11 mouse cellular contexts compared by ENCODE assay signal in genomic region chr9:29220493-29220892, GRCm38 (mm10).
DNase-seq lines count a peak whose midpoint lies in the region; ATAC-seq and TF ChIP-seq lines count a peak whose summit lies in the region.
"Had no signal": no experiment of that assay in that cellular context is flagged by ENCODE, and none has a peak within 500 bp of the region (broad histone marks: within the 10 kb centered on the region; RNA-seq: fewer than 3 reads in every experiment).

No protein-coding gene starts in this region.

- no peaks in the 10 kb centered on the region for H3K4me1 ChIP-seq in liver, embryonic 12.5 days
- H3K4me1 ChIP-seq: liver, embryonic 15.5 days had no signal

- H3K4me2 ChIP-seq in liver, embryonic 12.5 days = no peak overlapping the region
- H3K4me2 ChIP-seq: liver, embryonic 15.5 days had no signal

- no peaks in the 10 kb centered on the region for H3K36me3 ChIP-seq in liver, embryonic 12.5 days
- H3K36me3 ChIP-seq: liver, embryonic 15.5 days had no signal

- no peak overlapping the region for H3K9ac ChIP-seq in liver, embryonic 12.5 days
- H3K9ac ChIP-seq: liver, embryonic 15.5 days had no signal

- 44% methylated on average over 11 of the region's 11 CpGs for WGBS in liver, embryonic 12.5 days (ENCODE audit: insufficient replicate concordance)

- H3K9me3 ChIP-seq in liver, embryonic 12.5 days (replicated peaks) = no peaks in the 10 kb centered on the region
- H3K9me3 ChIP-seq: liver, embryonic 15.5 days had no signal

- TF ChIP-seq CTCF in gastrocnemius, adult 2 months (IDR thresholded peaks at IDR 0.05) = no peak
- TF ChIP-seq CTCF in left cerebral cortex, adult 2 months (IDR thresholded peaks at IDR 0.05) = no peak

- no peak for ATAC-seq in liver, embryonic 12.5 days
- no peak for ATAC-seq in CD4-positive, CD25-positive, alpha-beta regulatory T cell, adult 4 months
- ATAC-seq: intestine, postnatal 0 days had no signal

- intact Hi-C loops in gastrocnemius, adult 2 months (cut with DNase I) = no loop called here
- intact Hi-C loops in left cerebral cortex, adult 2 months (cut with DNase I) = no loop called here

- H3K27ac ChIP-seq in gastrocnemius, adult 2 months = no peak overlapping the region
- peak overlapping the region; percentile 44; the same call in 1 of the 2 replicates for H3K27ac ChIP-seq in left cerebral cortex, adult 2 months
- H3K27ac ChIP-seq in liver, embryonic 12.5 days = no peak overlapping the region
- H3K27ac ChIP-seq: liver, embryonic 15.5 days had no signal

- H3K4me3 ChIP-seq in gastrocnemius, adult 2 months = no peak overlapping the region
- H3K4me3 ChIP-seq in left cerebral cortex, adult 2 months = no peak overlapping the region
- H3K4me3 ChIP-seq in liver, embryonic 12.5 days = no peak overlapping the region
- H3K4me3 ChIP-seq: liver, embryonic 15.5 days had no signal

- DNase-seq in gastrocnemius, adult 2 months = peak; percentile 44
- DNase-seq in gastrocnemius, postnatal 4 days (ENCODE audit: low spot score in 2 of 2) = no peak
- DNase-seq in Muller cell, postnatal 12 days (ENCODE audit: inconsistent ontology term) = peak; percentile 81
- peak; percentile 97 for DNase-seq in cerebellum, postnatal 25 days
- peak; percentile 28 to 33 for DNase-seq in left cerebral cortex, adult 2 months (ENCODE audit: extremely low spot score in 1 of 2, low spot score in 2 of 2)
- DNase-seq in adrenal gland, postnatal 14 days = no peak
- DNase-seq: thymus, adult 18-20 months had no signal

- no peaks in the 10 kb centered on the region for H3K27me3 ChIP-seq in liver, embryonic 12.5 days (replicated peaks)
- H3K27me3 ChIP-seq: liver, embryonic 15.5 days had no signal

Comparison
In these comparisons a context has a peak if more than half of its experiments do, and no peak if none do; other contexts are left out.
1. DNase-seq: peak in gastrocnemius, adult 2 months (single experiment), Muller cell, postnatal 12 days (single experiment), cerebellum, postnatal 25 days (2 of 2) and left cerebral cortex, adult 2 months (2 of 2); none in gastrocnemius, postnatal 4 days (0 of 2) and adrenal gland, postnatal 14 days (single experiment).